Mouse (Mus musculus) liver, embryonic 15.5 days (tissue): ENCODE results near the gene Catsperz. TPM values are rescaled to one million over a fixed set of nuclear protein-coding genes. Genes with fewer than 3 reads are reported as not detected.

ENCODE experiments used
- ATAC-seq: fragments of 200-750 bp; cut with Nextera tagmentation; 2 replicates; pipeline ENCODE4 v1.8.0; 2017; ENCODE audit warnings: moderate number of reproducible peaks, mild to moderate bottlenecking, moderate library complexity; ENCODE audit not compliant: insufficient read depth
- H3K27ac ChIP-seq: fragments of 300-500 bp; sonication (generic); replicated peaks from 2 replicates; pipeline ENCODE4 v1.5.1; 2015; ENCODE audit warnings: mild to moderate bottlenecking, inconsistent platforms
- H3K27me3 ChIP-seq: fragments of 300-500 bp; sonication (generic); 2 replicates; pipeline ENCODE4 v1.6.1; 2015; ENCODE audit warnings: mild to moderate bottlenecking, inconsistent platforms
- H3K36me3 ChIP-seq: fragments of 300-500 bp; sonication (generic); replicated peaks from 2 replicates; pipeline ENCODE4 v1.6.1; 2015; ENCODE audit warnings: moderate library complexity, mild to moderate bottlenecking, inconsistent platforms
- H3K4me1 ChIP-seq: fragments of 300-500 bp; sonication (generic); replicated peaks from 2 replicates; pipeline ENCODE4 v1.6.1; 2015; ENCODE audit warnings: inconsistent platforms
- H3K4me2 ChIP-seq: fragments of 300-500 bp; sonication (generic); 2 replicates; pipeline ENCODE4 v1.6.1; 2015; ENCODE audit warnings: moderate library complexity, mild to moderate bottlenecking, inconsistent platforms
- H3K4me3 ChIP-seq: fragments of 300-500 bp; sonication (generic); replicated peaks from 2 replicates; pipeline ENCODE4 v1.5.1; 2015; ENCODE audit warnings: mild to moderate bottlenecking, inconsistent platforms
- H3K9ac ChIP-seq: fragments of 300-500 bp; sonication (generic); 2 replicates; pipeline ENCODE4 v1.6.1; 2015; ENCODE audit warnings: moderate library complexity, mild to moderate bottlenecking, inconsistent platforms
- H3K9me3 ChIP-seq: fragments of 300-500 bp; sonication (generic); replicated peaks from 2 replicates; pipeline ENCODE4 v1.6.1; 2016; ENCODE audit warnings: inconsistent platforms
- WGBS: fragments of 180-500 bp; shearing (Covaris S2); methylation state at CpG from one replicate; pipeline ENCODE4 v1.1.7; 2015; ENCODE audit warnings: mixed read lengths; ENCODE audit not compliant: insufficient replicate concordance; 5-methylcytosine and 5-hydroxymethylcytosine counted together
- polyA plus RNA-seq: library from polyadenylated mRNA; unstranded; fragments of >200 nt; fragmentation: Nextera tagmentation; extraction: Ambion mirVana; gene quantifications from 2 replicates; pipeline ENCODE4 v1.2.1, GENCODE M21; 2015

Gene Catsperz
- polyA plus RNA-seq, 1 experiment from 2014 or later = 0.59 TPM

GRCm38 (mm10) chr19:6933436-6934194 is 8.4 kb upstream of the Catsperz start:
- H3K9me3 ChIP-seq = no peaks in the 10 kb centered on the region
- peaks cover 10% of the 10 kb centered on the region for H3K4me1 ChIP-seq
- no peak overlapping the region for H3K27ac ChIP-seq
- no peaks in the 10 kb centered on the region for H3K36me3 ChIP-seq
- WGBS = 6% methylated on average over 58 of the region's 58 CpGs
- H3K4me2 ChIP-seq = peak overlapping the region; percentile 48
- H3K9ac ChIP-seq = no peak overlapping the region
- peaks cover 78% of the 10 kb centered on the region for H3K27me3 ChIP-seq
- ATAC-seq = no peak
- peak overlapping the region; percentile 21 for H3K4me3 ChIP-seq

- H3K27me3 ChIP-seq = peaks cover 84% of the 10 kb centered on the region
- no peak for ATAC-seq
- no peak overlapping the region for H3K9ac ChIP-seq
- no peak overlapping the region for H3K27ac ChIP-seq
- no peak overlapping the region for H3K4me2 ChIP-seq
- H3K4me1 ChIP-seq = peaks cover 10% of the 10 kb centered on the region
- WGBS = 27% methylated on average over 4 of the region's 4 CpGs
- no peaks in the 10 kb centered on the region for H3K36me3 ChIP-seq
- H3K9me3 ChIP-seq = no peaks in the 10 kb centered on the region
- 0 out of 2 replicates have a peak overlapping the region, but pooled peaks have one; percentile 21 for H3K4me3 ChIP-seq
Measured at GRCm38 (mm10) chr19:6933102-6933435, 7.9 kb upstream of the Catsperz start.

- Histone ChIP-seq H3K27ac (no peak overlapping the region), H3K4me2 (no peak overlapping the region), H3K27me3 (peaks cover 94% of the 10 kb centered on the region), H3K4me1 (peaks cover 11% of the 10 kb centered on the region), H3K9ac (no peak overlapping the region), H3K36me3 (no peaks in the 10 kb centered on the region), H3K4me3 (no peak overlapping the region), H3K9me3 (no peaks in the 10 kb centered on the region)
- ATAC-seq = no peak
- 39% methylated on average over 1 of the region's 1 CpGs for WGBS
Measured at GRCm38 (mm10) chr19:6932018-6932417, 6.8 kb upstream of the Catsperz start.

- no peak overlapping the region for H3K9ac ChIP-seq
- peaks cover 100% of the 10 kb centered on the region for H3K27me3 ChIP-seq
- no peaks in the 10 kb centered on the region for H3K9me3 ChIP-seq
- 17% methylated on average over 2 of the region's 2 CpGs for WGBS
- H3K36me3 ChIP-seq = no peaks in the 10 kb centered on the region
- no peak overlapping the region for H3K4me3 ChIP-seq
- no peak for ATAC-seq
- H3K4me2 ChIP-seq = no peak overlapping the region
- H3K4me1 ChIP-seq = peaks cover 18% of the 10 kb centered on the region
- no peak overlapping the region for H3K27ac ChIP-seq
Measured at GRCm38 (mm10) chr19:6931002-6931401, 5.8 kb upstream of the Catsperz start.

- Histone ChIP-seq H3K27me3 (peaks cover 100% of the 10 kb centered on the region), H3K27ac (no peak overlapping the region), H3K36me3 (no peaks in the 10 kb centered on the region), H3K4me1 (peaks cover 28% of the 10 kb centered on the region), H3K4me2 (no peak overlapping the region), H3K4me3 (no peak overlapping the region), H3K9ac (no peak overlapping the region), H3K9me3 (no peaks in the 10 kb centered on the region)
- ATAC-seq = no peak
- WGBS = 16% methylated on average over 9 of the region's 9 CpGs
Measured at GRCm38 (mm10) chr19:6928080-6928479, 2.9 kb upstream of the Catsperz start.

GRCm38 (mm10) chr19:6926559-6927255 is 1.5 kb upstream of the Catsperz start:
- Histone ChIP-seq H3K4me1 (peaks cover 41% of the 10 kb centered on the region), H3K4me2 (peak overlapping the region; percentile 33), H3K9ac (no peak overlapping the region), H3K4me3 (no peak overlapping the region; the same call in 1 of the 2 replicates), H3K27me3 (peaks cover 92% of the 10 kb centered on the region), H3K9me3 (no peaks in the 10 kb centered on the region), H3K27ac (no peak overlapping the region), H3K36me3 (no peaks in the 10 kb centered on the region)
- no peak for ATAC-seq
- 12% methylated on average over 26 of the region's 26 CpGs for WGBS

- ATAC-seq = no peak
- peaks cover 49% of the 10 kb centered on the region for H3K4me1 ChIP-seq
- H3K4me3 ChIP-seq = no peak overlapping the region
- H3K9ac ChIP-seq = no peak overlapping the region
- peaks cover 83% of the 10 kb centered on the region for H3K27me3 ChIP-seq
- H3K9me3 ChIP-seq = no peaks in the 10 kb centered on the region
- H3K4me2 ChIP-seq = peak overlapping the region; percentile 46
- no peak overlapping the region for H3K27ac ChIP-seq
- WGBS = 16% methylated on average over 40 of the region's 40 CpGs
- no peaks in the 10 kb centered on the region for H3K36me3 ChIP-seq
Measured at GRCm38 (mm10) chr19:6925611-6926329, 590 bp upstream of the Catsperz start.

- peak overlapping the region; percentile 46 for H3K4me2 ChIP-seq
- H3K9me3 ChIP-seq = no peaks in the 10 kb centered on the region
- H3K27me3 ChIP-seq = peaks cover 72% of the 10 kb centered on the region
- peaks cover 59% of the 10 kb centered on the region for H3K4me1 ChIP-seq
- no peak for ATAC-seq
- 4% methylated on average over 39 of the region's 39 CpGs for WGBS
- H3K4me3 ChIP-seq = peak overlapping the region; percentile 10; the same call in 1 of the 2 replicates
- no peak overlapping the region for H3K27ac ChIP-seq
- no peak overlapping the region for H3K9ac ChIP-seq
- H3K36me3 ChIP-seq = no peaks in the 10 kb centered on the region
Measured at GRCm38 (mm10) chr19:6924461-6925306, 496 bp downstream of the Catsperz start.

GRCm38 (mm10) chr19:6922901-6923735 is 2.1 kb downstream of the Catsperz start:
- H3K4me2 ChIP-seq = peak overlapping the region; percentile 100
- no peaks in the 10 kb centered on the region for H3K9me3 ChIP-seq
- 54% methylated on average over 6 of the region's 6 CpGs for WGBS
- H3K36me3 ChIP-seq = no peaks in the 10 kb centered on the region
- peak overlapping the region; percentile 84 for H3K4me3 ChIP-seq
- ATAC-seq = no peak
- no peak overlapping the region for H3K27ac ChIP-seq
- H3K9ac ChIP-seq = peak overlapping the region; percentile 58
- peaks cover 56% of the 10 kb centered on the region for H3K27me3 ChIP-seq
- H3K4me1 ChIP-seq = peaks cover 63% of the 10 kb centered on the region
